Mouse (Mus musculus) liver, postnatal 0 days (tissue): ENCODE measurements at regions not wholly inside any gene's neighbourhood (a gene's known extent, or its start where the extent isn't known, plus 50 kb on each side); places are given as distances from the start of the nearest gene placed in this dataset.

ENCODE experiments used
- CTCF ChIP-seq: sonication (generic); IDR thresholded peaks from 2 replicates; pipeline ENCODE4 v1.5.1; 2016; ENCODE audit warnings: antibody characterized with exemption, low read depth
- EP300 ChIP-seq: IDR thresholded peaks from 2 replicates; pipeline ENCODE4 v1.6.1; 2016; ENCODE audit warnings: antibody characterized with exemption, low read depth, mild to moderate bottlenecking

DNA sequence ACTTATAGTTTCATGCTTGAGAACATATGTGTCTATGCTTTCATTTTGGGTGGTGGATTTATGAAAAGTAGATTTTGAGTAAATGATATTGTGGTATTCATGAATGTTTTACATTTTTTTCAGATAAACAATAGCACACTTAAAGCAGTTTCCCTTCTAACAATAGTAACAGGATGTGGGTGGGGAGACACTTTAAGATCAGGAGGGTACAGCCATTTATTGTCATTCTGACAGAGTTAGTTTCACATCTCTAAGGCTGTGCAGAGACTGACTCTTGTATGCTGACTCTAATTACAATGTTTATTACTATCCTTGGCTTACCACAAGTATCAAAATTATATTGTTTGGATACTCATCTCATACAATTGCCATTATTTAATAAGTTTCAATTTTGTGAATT is 440.5 kb downstream of the Gbe1 start:
- TF ChIP-seq CTCF (no peak), EP300 (no peak)
